Mouse (Mus musculus) CH12.LX (cell line): Measurements from ENCODE around the gene Vsig8.

ENCODE experiments used
- CTCF ChIP-seq, 2 experiments: IDR thresholded peaks in 1 of 2; conservative IDR thresholded peaks in 1 of 2; 2 replicates each; pipeline ENCODE4 v1.5.1; 2011 to 2012; ENCODE audit warnings: low read depth in 2 of 2, low read length in 2 of 2, improper control_type of control experiment in 1 of 2, inconsistent platforms in 1 of 2, mild to moderate bottlenecking in 1 of 2, moderate library complexity in 1 of 2
- UBTF ChIP-seq: IDR thresholded peaks from 2 replicates; pipeline ENCODE4 v1.6.1; 2012; ENCODE audit warnings: low read depth, mild to moderate bottlenecking, inconsistent platforms, low read length, improper control_type of control experiment, moderate library complexity

DNA sequence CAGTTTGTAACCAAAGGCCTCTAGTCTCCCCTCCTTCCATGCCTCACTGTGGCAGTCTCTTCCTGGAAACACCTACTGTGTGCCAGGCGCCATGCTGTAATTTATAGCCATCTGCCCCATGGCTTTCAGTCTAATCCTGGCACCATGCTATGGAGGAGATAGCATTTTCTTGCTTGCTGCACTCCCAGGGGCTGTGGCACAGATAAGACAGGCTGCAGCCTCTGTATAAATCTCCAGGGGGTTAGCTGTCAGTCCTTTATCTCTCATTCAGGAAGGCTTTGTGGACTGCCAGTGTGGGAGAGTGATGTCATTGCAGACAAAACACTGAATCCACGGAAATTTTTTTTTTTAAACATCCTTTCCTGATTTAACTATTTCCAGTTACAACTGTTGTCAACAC, 47.6 kb upstream of the Vsig8 start:
- TF ChIP-seq CTCF (conservative IDR thresholded peaks at IDR 0.05 in 1 of 2, IDR thresholded peaks at IDR 0.05 in 1 of 2; ENCODE audit: low read depth in 2 of 2, low read length in 2 of 2) (no peak), UBTF (no peak)
